Mouse (Mus musculus): ENCODE measurements around the gene Chd9. TPM values are rescaled to one million over a fixed set of nuclear protein-coding genes. Genes with fewer than 3 reads are reported as not detected.
A peak's percentile ranks its signal among the peaks of the same experiment; 100 is the strongest.

The Chd9 gene
- 100 to 1,000 TPM; 240 to 270 (median 254) TPM for total RNA-seq (2022)

DNA sequence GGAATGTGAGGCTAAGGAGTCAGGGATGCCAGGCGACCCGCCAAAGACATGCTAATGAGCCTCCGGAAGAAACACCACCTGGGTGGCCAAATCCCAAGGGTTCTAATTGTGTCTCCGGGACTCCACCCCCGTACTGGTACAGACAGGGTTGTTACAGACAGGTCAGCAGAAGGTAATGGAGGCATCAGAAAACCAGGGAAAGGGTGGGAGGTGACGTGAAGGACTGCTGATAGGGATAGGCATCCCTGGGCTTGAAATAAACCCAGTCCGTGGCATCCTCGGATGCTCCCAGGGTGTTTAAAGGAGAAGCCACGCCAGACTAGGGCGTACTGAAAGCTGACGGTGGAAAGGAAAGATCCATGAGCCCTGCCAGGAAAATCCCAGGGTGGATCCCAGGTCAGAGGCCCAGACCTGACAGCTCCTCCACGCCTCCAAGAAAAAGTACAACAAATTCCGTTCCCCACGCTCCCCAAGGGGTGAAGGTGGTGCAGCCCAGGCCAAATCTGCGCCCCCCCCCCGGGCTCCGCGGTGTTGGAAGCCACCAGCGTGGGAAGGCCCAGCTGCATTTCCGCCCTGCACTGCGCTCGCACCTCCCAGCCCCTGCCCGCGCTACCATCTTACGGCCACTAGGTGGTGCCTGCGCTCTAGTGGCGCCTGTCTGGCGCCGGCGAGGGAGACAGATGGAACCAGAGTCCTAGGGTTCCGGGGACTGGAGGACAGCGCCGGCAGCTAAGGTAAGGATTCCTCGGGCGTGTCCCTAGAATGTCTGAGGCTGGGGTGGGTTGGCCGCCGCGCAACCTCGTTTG is at the start of gene Chd9:
Gene Chd9, plus strand, starts transcription at position 172 of the 806 bp plus-strand sequence.
- DNase-seq (ENCODE audit: low spot score in 2 of 2), result peak; percentile 91 to 96

DNA sequence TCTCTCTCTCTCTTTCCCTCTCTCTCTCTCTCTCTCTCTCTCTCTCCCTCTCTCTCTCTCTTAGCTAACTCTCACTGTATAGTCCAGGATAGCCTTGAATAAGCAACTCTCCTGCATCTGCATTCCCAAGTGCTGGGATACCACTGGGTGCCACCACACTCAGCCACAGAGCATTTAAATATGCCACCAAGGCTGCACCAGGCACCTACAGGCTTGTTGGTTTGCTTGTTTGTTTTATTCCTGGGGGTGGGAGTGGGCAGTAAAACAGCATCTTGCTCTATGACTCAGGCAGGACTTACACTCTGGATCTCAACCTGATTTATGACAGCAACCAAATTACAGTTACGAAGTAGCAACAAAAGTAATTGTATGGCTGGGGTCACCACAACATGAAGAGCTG is 36.5 kb upstream of the Chd9 start:
- DNase-seq (ENCODE audit: low spot score in 2 of 2), result no peak

DNA sequence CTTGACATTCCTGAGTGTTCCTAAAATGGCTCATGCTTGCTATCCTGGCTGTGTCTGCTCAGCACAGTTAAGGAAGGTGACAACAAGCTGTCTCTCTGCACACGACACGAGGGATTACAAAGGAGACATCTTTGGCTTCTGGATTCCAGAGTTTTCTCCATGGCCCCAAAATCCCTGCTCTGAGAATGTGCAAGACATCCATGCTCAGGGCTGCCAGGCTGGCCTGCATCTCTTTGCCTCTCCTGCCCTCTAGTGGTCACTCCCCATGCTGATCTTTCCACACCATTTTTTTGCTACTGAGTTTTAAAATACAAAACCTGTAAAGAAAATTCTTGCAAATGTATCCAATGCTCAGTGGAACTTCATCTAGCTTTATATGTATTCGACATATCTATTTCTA is 34.4 kb upstream of the Chd9 start:
- peak; percentile 68 to 86 for DNase-seq (ENCODE audit: low spot score in 2 of 2)

DNA sequence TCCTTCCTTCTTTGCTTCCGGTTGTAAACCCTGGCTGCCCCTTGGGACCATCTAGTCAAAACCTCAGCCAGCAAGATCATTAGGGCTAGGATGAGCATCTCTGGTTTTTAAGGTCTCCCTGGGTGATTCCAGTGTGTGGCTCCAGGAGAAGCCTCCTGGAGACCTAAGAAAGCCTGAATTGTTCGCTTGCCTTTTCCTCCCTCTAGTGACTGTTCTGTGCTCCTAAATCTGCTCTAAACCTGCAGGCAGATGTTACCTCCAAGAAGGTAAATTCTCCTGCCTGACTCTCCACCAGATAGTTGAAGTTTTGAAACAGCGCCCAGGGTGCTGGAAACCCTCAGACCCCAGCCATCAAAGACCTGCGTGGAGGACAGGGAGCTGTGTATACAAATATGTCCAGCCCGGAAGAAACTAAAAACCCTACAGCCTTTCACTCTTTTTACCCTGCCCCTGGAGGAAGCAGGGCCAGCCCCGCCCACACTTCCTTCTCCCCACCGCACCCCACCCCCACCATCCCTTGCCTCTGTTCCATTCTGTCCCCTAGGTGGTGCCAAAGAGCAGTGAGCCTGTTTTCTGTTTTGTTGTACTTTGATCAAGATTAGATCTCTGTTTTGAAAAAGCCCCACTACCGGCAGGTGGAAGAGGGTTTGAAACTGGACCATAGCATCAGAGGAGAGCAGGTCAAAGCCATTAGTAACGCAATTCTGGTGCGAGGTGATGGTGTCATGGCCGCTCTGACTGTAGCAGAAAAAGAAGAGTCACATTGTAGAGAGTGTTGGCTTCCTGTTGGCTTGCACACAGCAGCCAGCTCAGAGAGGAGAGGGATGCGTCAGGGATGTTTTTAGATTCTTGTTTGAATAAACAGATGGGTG is 32.9 kb upstream of the Chd9 start:
- DNase-seq (ENCODE audit: low spot score in 2 of 2), result peak in 1 of 2 experiments; percentile 40

DNA sequence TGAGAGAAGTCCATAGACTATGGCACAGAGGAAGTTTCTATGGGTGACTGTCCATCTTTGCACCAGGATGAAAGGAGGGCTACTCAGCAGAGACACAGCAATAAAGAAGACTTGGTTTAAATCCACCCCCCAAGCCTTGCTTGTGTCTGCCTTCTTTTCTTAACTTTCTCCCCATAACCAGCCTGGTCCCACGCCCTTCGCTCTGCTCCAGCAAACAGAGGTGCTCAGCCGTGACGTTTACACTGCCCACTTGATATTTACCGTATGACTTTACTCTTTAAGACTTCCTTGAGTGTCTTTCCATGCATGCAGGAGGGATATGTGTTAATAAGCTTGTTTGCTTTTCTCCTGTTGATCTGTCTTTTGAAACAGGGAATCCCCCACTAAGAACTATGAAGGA is 28.7 kb upstream of the Chd9 start:
- DNase-seq (ENCODE audit: low spot score in 2 of 2), result no peak

DNA sequence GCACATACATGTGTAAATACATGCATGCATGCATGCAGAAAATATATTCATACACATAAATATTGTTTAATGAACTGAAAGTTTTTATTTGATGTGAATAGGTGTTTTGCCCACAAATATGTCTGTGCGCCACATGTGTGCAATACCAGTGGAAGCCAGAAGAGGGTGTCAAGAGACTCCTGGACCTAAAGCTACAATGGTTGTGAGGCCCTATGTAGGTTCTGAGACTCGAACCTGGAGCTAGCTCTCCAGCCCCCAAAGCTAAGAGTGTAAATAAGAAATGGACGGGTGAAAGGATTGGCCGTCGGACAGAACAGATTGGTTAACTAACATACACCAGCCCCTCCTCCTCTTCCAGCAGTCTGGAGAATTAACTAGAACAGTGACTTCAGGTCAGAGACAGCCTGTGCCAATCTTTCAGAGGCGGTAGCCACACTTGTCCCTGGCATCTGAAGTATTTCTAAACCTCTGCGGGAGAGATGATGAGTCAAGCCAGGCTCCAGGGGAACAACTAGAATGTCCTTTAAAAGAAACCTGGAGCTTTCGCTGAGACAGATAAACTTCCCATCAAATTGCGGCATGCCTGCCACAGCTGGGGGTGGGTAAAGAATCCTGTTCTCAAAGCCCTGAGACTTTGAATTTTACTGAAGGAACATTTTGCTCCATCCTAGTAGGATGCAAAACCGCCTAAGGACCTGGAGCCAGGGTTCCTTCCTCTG is 14.4 kb upstream of the Chd9 start:
- no peak for DNase-seq (ENCODE audit: low spot score in 2 of 2)

DNA sequence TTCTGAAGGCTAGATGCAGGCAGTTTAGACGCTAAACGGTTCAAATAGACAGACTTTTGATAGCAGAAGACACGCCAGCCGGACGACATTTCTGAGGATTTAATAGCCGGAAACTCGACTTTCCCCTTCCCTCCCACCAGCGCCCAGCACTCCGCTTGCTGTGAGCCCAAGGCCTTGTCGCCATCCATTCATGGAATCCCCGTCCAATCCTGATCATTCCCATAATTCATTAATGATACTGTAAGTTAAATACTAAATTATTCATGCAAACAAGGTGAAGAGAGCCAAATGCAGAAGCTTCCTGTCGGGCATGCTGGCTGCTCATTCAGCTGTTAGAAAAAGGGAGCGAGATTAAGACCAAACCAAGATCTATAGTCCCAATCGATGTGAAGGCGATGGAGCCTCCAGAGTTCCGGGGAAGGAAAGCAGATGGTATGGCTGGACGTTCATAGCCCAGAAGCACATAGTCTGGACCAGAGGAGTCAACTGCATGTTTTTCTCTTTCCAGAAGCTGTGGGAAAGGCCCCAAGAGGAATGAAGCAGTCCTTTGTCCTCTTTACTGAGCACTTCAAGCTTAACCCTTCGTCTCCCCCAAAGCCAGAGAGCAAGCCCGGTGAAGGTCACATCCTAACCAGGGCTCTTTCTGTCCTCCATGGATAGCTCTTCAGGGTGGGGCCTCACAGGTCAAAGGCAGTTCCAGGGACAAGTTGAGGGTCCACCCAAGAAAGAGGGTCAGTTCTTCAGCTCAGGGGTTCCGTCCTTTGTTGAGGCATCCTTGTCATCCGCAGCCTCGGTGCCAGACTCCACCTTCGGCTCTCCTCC is 11.9 kb upstream of the Chd9 start:
- no peak for DNase-seq (ENCODE audit: low spot score in 2 of 2)

DNA sequence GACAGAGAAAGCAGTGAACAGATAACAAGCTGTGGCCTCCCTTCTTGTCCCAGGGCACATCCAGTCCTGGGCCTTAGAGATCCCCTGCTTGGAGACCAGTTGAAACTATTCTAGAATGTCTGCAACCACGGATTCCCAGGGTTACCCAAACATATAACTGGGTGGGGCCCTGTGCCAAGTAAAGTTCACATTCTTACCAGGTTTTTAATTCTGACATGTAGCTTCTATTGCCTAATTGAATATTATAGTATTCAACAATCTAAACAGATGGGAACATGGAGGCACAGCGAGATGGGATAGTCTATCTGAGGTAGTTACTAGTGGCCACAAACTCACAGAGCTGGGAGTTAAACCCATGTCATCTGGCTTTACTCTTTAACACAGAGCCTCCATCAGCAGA is 10.9 kb upstream of the Chd9 start, which contains the start of gene Gm19935:
Gene Gm19935, minus strand, starts transcription at position 101 of the 400 bp plus-strand sequence.
- no peak for DNase-seq (ENCODE audit: low spot score in 2 of 2)

DNA sequence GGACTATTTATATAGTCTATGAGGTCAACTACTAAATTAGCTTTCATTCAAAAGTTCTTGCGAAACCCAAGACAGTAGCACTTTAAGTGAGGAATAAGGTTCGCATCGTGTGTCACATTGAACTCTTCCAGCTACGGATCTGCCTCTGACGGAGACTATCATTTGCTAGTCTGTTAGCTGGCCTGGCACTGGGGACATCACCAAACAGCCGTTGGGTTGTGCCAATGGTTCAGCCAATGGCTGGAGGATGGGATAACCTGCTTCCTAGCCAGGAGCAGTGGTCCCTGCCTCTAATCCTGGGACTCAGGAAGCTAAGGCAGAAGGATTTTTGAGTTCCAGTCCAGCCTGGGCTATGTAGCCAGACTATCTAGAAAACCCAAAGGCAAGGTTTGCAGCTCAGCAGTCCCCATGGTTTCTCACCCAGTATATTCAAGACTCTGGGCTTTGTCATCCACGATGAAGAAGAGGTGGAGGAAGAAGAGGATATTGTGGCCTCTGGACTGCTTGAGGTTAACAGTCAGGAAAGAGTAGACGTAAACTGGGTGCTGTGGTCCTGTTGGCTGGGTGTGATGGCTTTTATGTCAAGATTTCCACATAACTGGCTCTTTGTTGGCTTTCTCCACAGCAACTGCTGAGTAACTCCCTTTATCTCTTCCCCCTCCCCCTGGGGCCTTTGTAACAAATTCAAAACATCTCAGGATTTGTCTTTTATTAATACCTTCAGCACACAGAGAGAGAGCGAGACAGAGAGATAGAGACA is 8.4 kb upstream of the Chd9 start:
- DNase-seq (ENCODE audit: low spot score in 2 of 2), result no peak

DNA sequence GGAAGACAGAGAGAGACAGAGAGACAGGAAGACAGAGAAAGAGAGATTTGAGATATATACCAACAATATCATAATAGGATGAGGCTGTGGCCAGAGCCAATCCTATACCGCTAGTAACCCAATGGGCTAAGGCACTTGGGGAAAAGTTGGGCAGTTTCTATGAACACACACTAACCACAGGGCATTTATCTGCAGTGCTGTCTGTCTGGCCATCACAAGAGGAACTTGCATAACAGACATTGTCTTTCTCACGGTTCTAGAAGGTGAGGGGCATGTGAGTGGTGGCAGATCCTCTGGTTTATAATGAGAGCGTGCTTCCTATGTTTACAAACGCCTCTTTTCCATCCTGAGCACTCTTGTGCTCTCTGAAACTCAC is 7.8 kb upstream of the Chd9 start:
- DNase-seq (ENCODE audit: low spot score in 2 of 2), result no peak

DNA sequence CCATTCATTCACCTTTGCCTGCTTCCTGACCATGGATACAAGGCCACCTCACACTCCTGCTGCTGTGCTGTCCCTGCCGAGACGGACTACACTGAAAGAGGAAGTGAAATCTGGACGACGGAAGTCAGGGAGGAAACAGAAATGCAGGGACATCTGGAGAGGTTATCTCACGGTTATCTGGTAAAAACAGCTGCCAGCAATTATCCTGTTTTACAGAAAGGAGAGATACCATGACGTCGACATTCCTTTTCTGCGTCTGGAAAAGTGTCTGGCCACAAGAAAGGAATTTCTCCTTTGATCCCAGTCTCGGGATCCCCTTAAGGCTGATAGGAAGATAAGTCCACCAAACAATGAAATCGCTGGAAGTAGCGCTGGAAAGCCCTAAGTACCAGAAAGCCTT is 5.7 kb upstream of the Chd9 start:
- DNase-seq (ENCODE audit: low spot score in 2 of 2), result no peak

DNA sequence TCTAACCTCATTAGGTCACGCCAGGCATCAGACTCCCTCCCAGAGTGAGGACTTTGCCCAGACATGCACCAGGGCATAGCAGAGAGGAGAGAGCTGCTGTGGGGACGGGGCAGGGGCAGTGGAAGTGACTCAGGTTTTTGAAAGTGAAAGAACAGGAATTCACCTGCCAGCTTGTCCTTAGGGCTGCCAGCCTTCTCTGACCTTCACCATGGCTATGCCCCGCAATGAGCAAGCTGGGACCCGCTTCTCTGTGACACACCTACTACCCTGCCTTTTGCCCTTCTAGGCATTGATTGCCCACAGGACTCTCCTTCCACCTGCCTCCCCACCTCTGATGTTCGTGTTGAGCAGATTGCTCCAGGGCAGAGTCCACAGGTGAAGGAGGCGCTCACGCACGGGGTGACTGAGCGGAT is 2.7 kb upstream of the Chd9 start:
- DNase-seq (ENCODE audit: low spot score in 2 of 2), result no peak

DNA sequence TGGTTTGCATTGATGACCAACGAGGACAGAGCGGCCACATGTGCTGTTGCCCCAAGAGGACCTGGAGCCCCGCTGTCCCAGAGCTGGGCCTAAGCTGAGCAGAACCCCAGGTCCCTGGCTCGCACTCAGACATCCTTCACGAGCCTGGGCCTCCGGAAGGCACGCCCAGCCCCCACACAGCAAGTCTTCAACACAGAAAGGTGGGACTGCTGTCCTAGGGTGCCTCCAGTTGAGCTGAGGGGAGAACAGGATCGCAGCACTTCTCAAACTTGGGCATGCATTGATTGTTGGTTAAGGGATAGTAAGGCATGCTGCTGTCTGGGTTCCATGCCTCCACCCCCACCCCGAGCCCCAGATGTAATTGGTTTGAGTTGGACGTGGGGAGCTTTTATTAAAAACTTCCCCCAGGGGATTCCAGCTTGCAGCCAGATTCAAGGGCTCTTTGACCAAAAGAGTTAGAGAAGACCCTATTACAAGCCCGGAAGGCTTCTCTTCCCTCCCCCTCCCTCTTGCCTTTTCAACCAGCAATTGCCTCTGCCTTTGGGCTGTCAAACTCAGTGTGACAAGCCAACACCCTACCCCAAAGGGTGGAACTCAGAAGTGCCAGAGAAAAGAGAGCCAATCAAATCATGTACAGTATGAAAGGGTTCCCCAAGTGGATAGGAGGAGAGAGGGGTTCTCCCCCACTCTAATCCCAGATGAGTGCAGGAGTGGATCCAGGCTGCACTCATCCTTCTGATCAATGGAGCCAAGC is 1.0 kb downstream of the Chd9 start:
- no peak for DNase-seq (ENCODE audit: low spot score in 2 of 2)

DNA sequence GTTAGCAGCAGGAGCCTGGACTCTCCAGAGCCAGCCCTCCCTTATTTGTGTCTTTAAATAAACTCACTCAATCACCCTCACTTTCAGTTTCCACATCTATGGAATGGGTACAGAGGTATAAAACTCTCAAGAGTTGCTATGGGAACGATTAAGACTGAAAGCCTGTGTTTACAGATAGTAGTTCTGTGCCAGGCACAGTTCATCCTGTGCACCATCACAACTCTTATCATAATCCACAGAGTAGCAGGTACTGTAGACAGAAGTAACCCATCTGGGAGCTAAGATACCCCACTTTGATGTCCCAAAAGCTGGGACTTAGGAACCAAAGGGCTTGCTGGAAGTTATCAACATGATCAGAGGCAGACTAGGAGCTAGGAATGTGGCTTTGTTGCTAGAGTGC is 1.7 kb downstream of the Chd9 start:
- no peak for DNase-seq (ENCODE audit: low spot score in 2 of 2)

DNA sequence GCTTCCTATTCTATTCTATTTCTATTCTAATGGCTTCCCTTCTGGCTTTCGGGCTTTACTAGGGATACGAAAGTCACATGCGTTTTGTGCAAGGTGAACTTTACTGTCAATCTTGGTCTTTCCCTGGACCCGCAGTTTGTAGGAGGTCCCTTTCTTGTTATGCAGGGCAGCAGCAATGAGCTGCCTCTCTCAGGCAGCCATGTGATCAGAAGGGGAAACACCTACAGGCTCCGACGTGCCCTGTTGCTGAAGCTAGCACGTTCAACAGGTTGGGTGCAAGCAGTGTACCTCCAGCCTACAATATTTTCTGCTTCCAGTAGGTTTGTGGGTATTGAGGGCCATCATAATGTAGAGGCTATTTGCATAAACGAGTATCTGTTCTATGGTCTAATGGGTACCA is 2.8 kb downstream of the Chd9 start:
- no peak for DNase-seq (ENCODE audit: low spot score in 2 of 2)

DNA sequence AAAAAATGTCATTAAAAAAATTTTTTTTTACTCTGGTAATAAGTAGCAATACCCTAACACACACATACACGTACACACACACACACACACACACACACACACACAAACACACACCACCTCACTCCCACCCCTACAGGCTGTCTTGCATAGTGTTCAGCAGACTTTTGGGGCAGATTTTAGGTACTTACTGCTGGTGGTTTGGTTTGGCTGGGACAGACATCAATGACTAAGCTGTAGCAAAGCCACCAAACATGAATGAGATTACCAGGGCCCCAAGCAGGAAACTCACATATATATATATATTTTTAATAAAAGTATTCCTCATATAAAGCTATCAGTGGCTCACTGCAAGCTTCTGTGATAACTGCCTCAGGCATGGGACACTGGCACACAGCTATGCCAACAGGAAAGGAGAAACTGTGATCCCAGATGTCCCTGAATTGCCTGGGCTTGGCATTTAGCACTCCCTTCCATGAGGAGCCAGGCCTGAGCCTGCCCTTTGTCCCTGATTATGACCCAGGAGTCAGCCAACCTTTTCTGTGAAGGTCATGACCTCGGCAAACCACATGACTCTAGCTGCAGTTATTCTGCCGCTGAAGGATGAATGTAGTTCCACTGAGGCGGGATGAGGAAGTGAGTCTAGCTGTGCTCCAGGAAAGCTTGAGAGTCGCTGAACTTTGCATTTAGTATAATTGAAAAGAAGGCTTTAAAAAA is 4.6 kb downstream of the Chd9 start:
- DNase-seq (ENCODE audit: low spot score in 2 of 2), result no peak

DNA sequence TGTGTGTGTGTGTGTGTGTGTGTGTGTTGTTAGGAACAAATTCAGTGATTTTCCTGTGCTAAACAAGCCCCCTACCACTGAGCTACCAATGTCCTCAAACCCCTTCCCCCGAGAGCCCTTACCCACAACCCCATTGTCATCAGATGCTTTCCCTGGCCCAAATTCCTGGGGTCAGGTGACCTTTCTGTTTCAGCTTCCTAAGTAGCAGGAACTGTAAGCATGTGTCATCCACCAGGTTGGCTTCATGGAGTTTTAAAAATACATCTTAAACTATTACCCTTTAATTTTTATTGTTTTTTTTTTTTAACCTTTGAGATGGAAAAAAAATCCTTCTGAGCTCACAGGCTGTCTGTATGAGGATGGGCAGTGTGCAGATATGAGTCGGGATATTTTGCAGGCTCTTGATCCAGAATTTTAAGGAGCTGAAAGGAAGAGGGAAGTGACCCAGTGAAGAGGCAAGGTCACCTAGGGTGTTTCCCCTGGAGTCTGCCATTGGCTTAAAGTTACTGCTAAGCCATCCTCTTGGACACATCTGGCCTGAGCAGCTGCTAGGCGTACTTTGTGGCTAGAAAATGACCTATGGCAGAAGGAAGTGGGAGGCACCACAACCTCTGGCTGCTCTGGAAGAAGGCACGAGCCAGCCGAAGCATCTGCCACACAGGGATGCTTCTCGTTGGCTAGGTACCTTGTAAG is 5.6 kb downstream of the Chd9 start:
- no peak for DNase-seq (ENCODE audit: low spot score in 2 of 2)

DNA sequence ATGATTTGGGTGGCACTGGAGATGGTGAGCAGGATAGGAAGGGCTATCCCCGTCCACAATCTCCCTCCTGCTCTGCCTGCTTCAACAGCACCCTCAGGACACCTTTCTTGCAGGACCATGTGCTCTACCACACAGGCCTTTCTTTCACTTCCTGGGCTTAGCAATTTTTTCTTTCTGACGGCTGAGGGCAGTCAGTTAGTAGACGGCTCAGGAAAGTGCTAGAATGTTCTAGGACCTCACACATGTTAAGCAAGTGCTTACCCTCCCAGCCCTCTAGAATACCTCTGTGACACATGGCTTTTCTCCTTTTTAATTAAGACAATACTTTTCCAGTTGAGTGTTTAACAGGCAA is 6.1 kb downstream of the Chd9 start:
- DNase-seq (ENCODE audit: low spot score in 2 of 2), result no peak
